Mouse (Mus musculus) embryonic facial prominence, embryonic 15.5 days (tissue): ENCODE data around the gene Mtx1. TPM values are rescaled to one million over a fixed set of nuclear protein-coding genes. Genes with fewer than 3 reads are reported as not detected.

Source experiments
- ATAC-seq: fragments of 200-750 bp; cut with Nextera tagmentation; 2 replicates; pipeline ENCODE4 v1.8.0; 2017; ENCODE audit warnings: low read depth, moderate TSS enrichment; ENCODE audit not compliant: insufficient number of reproducible peaks, low FRiP score, low TSS enrichment
- H3K27ac ChIP-seq: fragments of 300-500 bp; sonication (generic); replicated peaks from 2 replicates; pipeline ENCODE4 v1.5.1; 2015; ENCODE audit warnings: mild to moderate bottlenecking, inconsistent platforms
- H3K27me3 ChIP-seq: fragments of 300-500 bp; sonication (generic); 2 replicates; pipeline ENCODE4 v1.6.1; 2015; ENCODE audit warnings: inconsistent platforms
- H3K36me3 ChIP-seq: fragments of 300-500 bp; sonication (generic); 2 replicates; pipeline ENCODE4 v1.6.1; 2015; ENCODE audit warnings: mild to moderate bottlenecking, inconsistent platforms
- H3K4me1 ChIP-seq: fragments of 300-500 bp; sonication (generic); 2 replicates; pipeline ENCODE4 v1.6.1; 2015; ENCODE audit warnings: inconsistent platforms
- H3K4me2 ChIP-seq: fragments of 300-500 bp; sonication (generic); replicated peaks from 2 replicates; pipeline ENCODE4 v1.6.1; 2015; ENCODE audit warnings: mild to moderate bottlenecking, inconsistent platforms
- H3K4me3 ChIP-seq: fragments of 300-500 bp; sonication (generic); replicated peaks from 2 replicates; pipeline ENCODE4 v1.5.1; 2015; ENCODE audit warnings: mild to moderate bottlenecking, inconsistent platforms
- H3K9ac ChIP-seq: fragments of 300-500 bp; sonication (generic); 2 replicates; pipeline ENCODE4 v1.6.1; 2015; ENCODE audit warnings: inconsistent platforms
- H3K9me3 ChIP-seq: fragments of 300-500 bp; sonication (generic); replicated peaks from 2 replicates; pipeline ENCODE4 v1.6.1; 2016; ENCODE audit warnings: inconsistent platforms
- WGBS: fragments of 180-500 bp; shearing (Covaris S2); methylation state at CpG from one replicate; pipeline ENCODE4 v1.1.7; 2015; 5-methylcytosine and 5-hydroxymethylcytosine counted together
- polyA plus RNA-seq: library from polyadenylated mRNA; unstranded; fragments of >200 nt; fragmentation: Nextera tagmentation; extraction: Ambion mirVana; gene quantifications from 2 replicates; pipeline ENCODE4 v1.2.1, GENCODE M21; 2015

The Mtx1 gene
- polyA plus RNA-seq, 1 experiment from 2014 or later = 196 TPM

- Histone ChIP-seq H3K4me3 (peak within 1 kb of the TSS; percentile 69), H3K27me3 (no peaks in the 10 kb centered on the region), H3K4me2 (peak within 1 kb of the TSS; percentile 92), H3K27ac (peak within 1 kb of the TSS; percentile 89), H3K36me3 (peaks cover 45% of the 10 kb centered on the region), H3K9ac (peak within 1 kb of the TSS; percentile 65), H3K9me3 (no peaks in the 10 kb centered on the region), H3K4me1 (peaks cover 41% of the 10 kb centered on the region)
- 5% methylated on average over 39 of the region's 39 CpGs for WGBS
- peak; percentile 93 for ATAC-seq
Measured at GRCm38 (mm10) chr3:89183058-89183958, 43.6 kb downstream of the Mtx1 start, which contains the start of gene Fam189b. Gene Fam189b, plus strand, starts transcription at chr3:89183143.

- 55% methylated on average over 7 of the region's 7 CpGs for WGBS
- Histone ChIP-seq H3K9me3 (no peaks in the 10 kb centered on the region), H3K9ac (no peak overlapping the region), H3K36me3 (peaks cover 38% of the 10 kb centered on the region), H3K4me3 (peak overlapping the region; percentile 69), H3K27ac (peak overlapping the region; percentile 89; the same call in 1 of the 2 replicates), H3K27me3 (no peaks in the 10 kb centered on the region), H3K4me1 (peaks cover 44% of the 10 kb centered on the region), H3K4me2 (peak overlapping the region; percentile 92)
- ATAC-seq = no peak
Measured at GRCm38 (mm10) chr3:89182531-89183057, 44.3 kb downstream of the Mtx1 start.

DNA sequence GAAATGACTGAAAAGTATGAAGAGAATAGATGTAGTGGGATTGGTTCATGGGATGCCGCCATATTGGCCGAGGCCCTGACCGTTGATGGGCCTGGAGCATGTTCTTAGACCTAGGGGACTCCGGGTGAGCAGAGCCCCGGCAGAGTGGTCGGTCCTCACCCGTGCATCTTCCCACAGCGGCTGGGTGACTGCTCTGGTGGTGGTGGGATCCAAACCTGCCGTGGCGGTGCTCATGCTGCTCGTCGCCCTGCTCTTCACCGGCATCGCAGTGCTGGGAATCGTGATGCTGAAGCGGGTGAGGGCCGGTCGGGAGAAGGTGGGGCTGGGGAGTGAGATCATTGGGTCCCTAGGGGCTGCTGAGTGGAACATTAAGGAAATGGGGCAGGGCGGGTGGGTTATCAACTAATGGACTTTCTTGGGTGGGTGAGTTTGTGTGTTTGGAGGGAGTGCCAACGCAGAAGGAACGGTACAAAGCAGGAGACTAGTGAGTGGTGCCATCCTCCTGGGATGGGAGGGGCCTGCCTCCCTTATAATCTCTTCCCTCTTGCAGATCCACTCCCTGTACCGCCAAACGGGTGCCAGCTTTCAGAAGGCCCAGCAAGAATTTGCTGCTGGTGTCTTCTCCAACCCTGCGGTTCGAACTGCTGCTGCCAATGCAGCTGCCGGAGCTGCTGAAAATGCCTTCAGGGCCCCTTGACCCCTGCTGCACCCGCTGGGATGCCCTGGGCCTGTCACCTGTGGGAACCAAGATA is 45.0 kb downstream of the Mtx1 start:
- H3K36me3 ChIP-seq = peaks cover 37% of the 10 kb centered on the region
- 92% methylated on average over 27 of the region's 27 CpGs for WGBS
- H3K9ac ChIP-seq = no peak overlapping the region
- H3K27ac ChIP-seq = no peak overlapping the region
- peaks cover 41% of the 10 kb centered on the region for H3K4me1 ChIP-seq
- H3K4me2 ChIP-seq = no peak overlapping the region
- H3K27me3 ChIP-seq = no peaks in the 10 kb centered on the region
- no peaks in the 10 kb centered on the region for H3K9me3 ChIP-seq
- no peak overlapping the region for H3K4me3 ChIP-seq
- ATAC-seq = no peak

DNA sequence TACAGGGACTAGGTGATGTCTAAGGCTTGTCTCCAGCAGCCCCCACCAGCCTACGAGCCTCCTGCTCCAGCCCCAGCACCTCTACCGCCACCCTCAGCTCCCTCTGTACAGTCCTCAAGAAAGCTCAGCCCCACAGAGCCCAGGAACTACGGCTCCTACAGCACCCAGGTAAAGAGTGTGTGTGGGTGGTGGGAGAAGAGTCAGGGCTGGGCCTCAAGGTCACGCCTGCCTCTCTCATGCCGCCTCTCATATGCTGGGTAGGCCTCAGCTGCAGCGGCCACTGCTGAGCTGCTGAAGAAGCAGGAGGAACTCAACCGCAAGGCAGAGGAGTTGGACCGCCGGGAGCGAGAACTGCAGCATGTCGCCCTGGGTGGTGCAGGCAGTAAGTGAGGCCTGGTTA is 47.8 kb downstream of the Mtx1 start:
- peak overlapping the region; percentile 76 for H3K4me2 ChIP-seq
- 85% methylated on average over 11 of the region's 11 CpGs for WGBS
- H3K4me3 ChIP-seq = peak overlapping the region; percentile 81; the same call in 1 of the 2 replicates
- no peaks in the 10 kb centered on the region for H3K27me3 ChIP-seq
- no peak overlapping the region for H3K9ac ChIP-seq
- no peaks in the 10 kb centered on the region for H3K9me3 ChIP-seq
- no peak overlapping the region for H3K27ac ChIP-seq
- H3K36me3 ChIP-seq = peaks cover 64% of the 10 kb centered on the region
- ATAC-seq = no peak
- peaks cover 27% of the 10 kb centered on the region for H3K4me1 ChIP-seq

- peak overlapping the region; percentile 78 for H3K9ac ChIP-seq
- ATAC-seq = no peak
- H3K4me2 ChIP-seq = peak overlapping the region; percentile 76
- no peaks in the 10 kb centered on the region for H3K9me3 ChIP-seq
- H3K27ac ChIP-seq = peak overlapping the region; percentile 78
- peak overlapping the region; percentile 81 for H3K4me3 ChIP-seq
- WGBS = 3% methylated on average over 6 of the region's 6 CpGs
- peaks cover 74% of the 10 kb centered on the region for H3K36me3 ChIP-seq
- peaks cover 20% of the 10 kb centered on the region for H3K4me1 ChIP-seq
- no peaks in the 10 kb centered on the region for H3K27me3 ChIP-seq
Measured at GRCm38 (mm10) chr3:89178107-89178385, 48.8 kb downstream of the Mtx1 start.

DNA sequence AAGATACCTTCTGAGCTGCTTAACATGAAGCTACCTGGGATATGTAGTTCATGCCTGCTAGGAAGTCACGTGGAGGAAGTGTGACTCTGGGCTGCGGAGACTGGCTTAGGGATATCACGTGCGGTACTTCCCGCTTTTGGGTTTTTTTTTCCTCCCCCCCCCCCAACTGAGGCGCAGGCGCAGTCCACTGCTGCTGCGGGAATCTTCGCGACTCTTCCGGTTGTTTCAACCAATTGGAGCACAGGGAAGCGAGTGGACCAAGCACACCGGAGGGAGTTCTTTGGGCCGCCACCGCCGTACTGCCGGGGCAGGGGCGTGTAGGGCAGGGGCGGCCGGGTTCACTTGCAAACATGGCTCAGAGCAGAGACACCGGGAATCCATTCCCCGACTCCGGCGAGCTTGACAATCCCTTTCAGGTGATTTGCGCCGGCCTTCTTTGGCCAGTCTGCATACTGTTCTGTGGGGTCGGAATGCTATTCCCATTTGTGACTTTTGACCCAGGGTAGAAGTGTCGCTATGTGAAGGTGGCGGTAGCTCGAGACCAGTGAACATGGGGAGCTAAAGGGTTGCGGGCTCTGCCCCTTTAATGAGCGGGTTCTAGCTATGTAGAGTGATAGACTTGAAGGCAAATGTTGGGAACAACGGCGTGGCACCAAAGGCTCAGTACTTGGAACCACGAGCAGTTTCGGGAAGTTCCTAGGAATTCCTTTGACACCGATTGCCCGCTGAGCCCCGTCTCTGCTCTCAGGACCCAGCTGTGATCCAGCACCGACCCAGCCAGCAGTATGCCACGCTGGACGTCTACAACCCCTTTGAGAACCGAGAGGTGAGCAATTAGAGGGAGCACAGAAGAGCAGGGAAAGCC is 49.4 kb downstream of the Mtx1 start, which contains the start of gene Scamp3:
Scamp3 (plus strand) TSS at position 232 of the 865 bp plus-strand sequence.
- peaks cover 79% of the 10 kb centered on the region for H3K36me3 ChIP-seq
- WGBS = under 1% methylated on average over 43 of the region's 43 CpGs
- peak; percentile 94 for ATAC-seq

DNA sequence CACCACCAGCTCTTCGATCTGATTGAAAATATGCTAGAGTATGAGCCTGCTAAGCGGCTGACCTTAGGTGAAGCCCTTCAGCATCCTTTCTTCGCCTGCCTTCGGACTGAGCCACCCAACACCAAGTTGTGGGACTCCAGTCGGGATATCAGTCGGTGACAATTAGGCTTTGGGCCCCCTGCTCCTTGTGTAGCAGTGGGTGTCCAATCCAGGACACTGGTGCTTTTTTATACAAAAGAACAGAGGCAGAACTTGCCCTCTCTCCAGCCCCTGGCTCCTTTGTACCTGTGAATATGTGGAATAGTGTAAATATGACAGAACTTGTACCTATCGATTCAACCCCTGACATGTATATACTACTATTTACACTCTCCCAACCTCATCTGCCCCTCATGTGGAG is 50.5 kb downstream of the Mtx1 start:
- Histone ChIP-seq H3K27ac (no peak overlapping the region), H3K4me1 (peaks cover 17% of the 10 kb centered on the region), H3K27me3 (no peaks in the 10 kb centered on the region), H3K4me3 (no peak overlapping the region), H3K36me3 (peaks cover 78% of the 10 kb centered on the region), H3K9me3 (no peaks in the 10 kb centered on the region), H3K4me2 (no peak overlapping the region), H3K9ac (no peak overlapping the region)
- no peak for ATAC-seq
- WGBS = 82% methylated on average over 7 of the region's 7 CpGs

More for the DNA sequence above, 49.4 kb downstream of the Mtx1 start, which contains the start of gene Scamp3:
- Histone ChIP-seq H3K9ac (peak within 1 kb of the TSS; percentile 78), H3K4me2 (peak within 1 kb of the TSS; percentile 76), H3K27ac (peak within 1 kb of the TSS; percentile 78), H3K9me3 (no peaks in the 10 kb centered on the region), H3K4me1 (peaks cover 17% of the 10 kb centered on the region), H3K27me3 (no peaks in the 10 kb centered on the region), H3K4me3 (peak within 1 kb of the TSS; percentile 81)

- 93% methylated on average over 10 of the region's 10 CpGs for WGBS
- Histone ChIP-seq H3K27ac (no peak overlapping the region), H3K4me2 (no peak overlapping the region), H3K27me3 (no peaks in the 10 kb centered on the region), H3K9me3 (no peaks in the 10 kb centered on the region), H3K4me3 (no peak overlapping the region), H3K36me3 (peaks cover 77% of the 10 kb centered on the region), H3K4me1 (peaks cover 17% of the 10 kb centered on the region), H3K9ac (no peak overlapping the region)
- ATAC-seq = no peak
Measured at GRCm38 (mm10) chr3:89175544-89175943, 51.3 kb downstream of the Mtx1 start.

DNA sequence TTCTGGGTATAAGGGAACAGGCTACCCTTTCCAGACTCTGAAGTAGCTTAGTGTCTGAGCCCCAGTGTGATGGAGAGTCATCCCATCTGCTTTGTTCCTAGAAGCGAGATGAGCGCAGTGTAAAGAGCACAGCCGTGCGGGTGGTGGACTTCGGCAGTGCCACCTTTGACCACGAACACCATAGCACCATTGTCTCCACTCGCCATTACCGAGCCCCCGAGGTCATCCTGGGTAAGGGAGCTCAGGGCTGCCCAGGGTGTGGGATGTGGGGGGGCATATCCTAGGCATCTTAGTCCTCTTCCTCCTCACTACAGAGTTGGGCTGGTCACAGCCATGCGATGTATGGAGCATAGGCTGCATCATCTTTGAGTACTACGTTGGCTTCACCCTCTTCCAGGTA is 52.0 kb downstream of the Mtx1 start:
- no peak for ATAC-seq
- no peak overlapping the region for H3K9ac ChIP-seq
- peaks cover 77% of the 10 kb centered on the region for H3K36me3 ChIP-seq
- H3K4me1 ChIP-seq = peaks cover 17% of the 10 kb centered on the region
- WGBS = 89% methylated on average over 11 of the region's 11 CpGs
- H3K27me3 ChIP-seq = no peaks in the 10 kb centered on the region
- H3K4me2 ChIP-seq = no peak overlapping the region
- no peak overlapping the region for H3K27ac ChIP-seq
- no peaks in the 10 kb centered on the region for H3K9me3 ChIP-seq
- H3K4me3 ChIP-seq = no peak overlapping the region

DNA sequence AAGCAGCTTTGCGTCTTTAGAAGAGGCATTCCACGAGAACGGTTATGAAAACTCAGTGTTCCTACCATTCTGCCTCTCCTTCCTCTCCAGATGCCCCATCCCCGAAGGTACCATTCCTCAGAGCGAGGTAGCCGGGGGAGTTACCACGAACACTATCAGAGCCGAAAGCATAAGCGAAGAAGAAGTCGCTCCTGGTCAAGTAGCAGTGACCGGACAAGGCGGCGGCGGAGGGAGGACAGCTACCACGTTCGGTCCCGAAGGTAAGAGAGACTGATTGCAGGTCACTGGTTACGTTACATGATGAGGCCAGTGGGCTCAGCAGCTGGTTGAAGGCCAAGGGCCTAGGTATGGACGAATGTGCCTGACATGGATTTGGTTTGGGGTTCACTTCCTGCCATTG is 59.9 kb downstream of the Mtx1 start:
- Histone ChIP-seq H3K9me3 (no peaks in the 10 kb centered on the region), H3K27ac (no peak overlapping the region), H3K4me1 (peaks cover 19% of the 10 kb centered on the region), H3K9ac (no peak overlapping the region), H3K27me3 (no peaks in the 10 kb centered on the region), H3K36me3 (peaks cover 43% of the 10 kb centered on the region), H3K4me3 (no peak overlapping the region), H3K4me2 (no peak overlapping the region)
- WGBS = 94% methylated on average over 19 of the region's 19 CpGs
- no peak for ATAC-seq
